In genomic region chr12:53032762-53033161, GRCm38 (mm10) we compare ENCODE assay signal across 8 mouse cellular contexts.
DNase-seq lines count a peak whose midpoint lies in the region; ATAC-seq and TF ChIP-seq lines count a peak whose summit lies in the region.
"Had no signal": no experiment of that assay in that cellular context is flagged by ENCODE, and none has a peak within 500 bp of the region (broad histone marks: within the 10 kb centered on the region; RNA-seq: fewer than 3 reads in every experiment).

No protein-coding gene starts in this region.

- peak in 1 of 2 experiments; percentile 24; a peak in 1 of 4 replicates for TF ChIP-seq CTCF in CH12.LX (conservative IDR thresholded peaks at IDR 0.05 in 1 of 2, IDR thresholded peaks at IDR 0.05 in 1 of 2; ENCODE audit: low read depth in 2 of 2, low read length in 2 of 2)

- H3K9me3 ChIP-seq in CH12.LX (replicated peaks; ENCODE audit: low read length): no peaks in the 10 kb centered on the region
- H3K9me3 ChIP-seq in heart, embryonic 14.5 days (ENCODE audit: control insufficient read depth, low read length): no peaks in the 10 kb centered on the region
- H3K9me3 ChIP-seq in kidney, embryonic 16.5 days (ENCODE audit: low read length): no peaks in the 10 kb centered on the region

- H3K4me2 ChIP-seq in CH12.LX (ENCODE audit: insufficient read depth, low read depth, poor library complexity, severe bottlenecking): peak overlapping the region; percentile 26
- peak overlapping the region; percentile 53 for H3K4me2 ChIP-seq in heart, embryonic 14.5 days (ENCODE audit: low read length)
- peak overlapping the region; percentile 32 for H3K4me2 ChIP-seq in kidney, embryonic 16.5 days (replicated peaks; ENCODE audit: low read depth, low read length)

- no peaks in the 10 kb centered on the region for H3K27me3 ChIP-seq in CH12.LX (replicated peaks)
- no peaks in the 10 kb centered on the region for H3K27me3 ChIP-seq in heart, embryonic 14.5 days (ENCODE audit: control insufficient read depth, insufficient read depth, low read length)
- no peaks in the 10 kb centered on the region for H3K27me3 ChIP-seq in kidney, embryonic 16.5 days (ENCODE audit: insufficient read depth, low read length)

- DNase-seq in CH12.LX (ENCODE audit: extremely low read depth) (peak; percentile 89), ZHBTc4 (ENCODE audit: low read depth, low spot score) (peak; percentile 94)
- DNase-seq in embryo, embryonic 9.5 days (ENCODE audit: extremely low spot score): peak; percentile 68
- peak; percentile 8 for DNase-seq in naive thymus-derived CD4-positive, alpha-beta T cell, adult 2 months (ENCODE audit: low read depth)
- DNase-seq in spleen, postnatal 4 days (ENCODE audit: low spot score in 2 of 2): no peak

- ATAC-seq in heart, embryonic 14.5 days (ENCODE audit: insufficient number of reproducible peaks, insufficient read depth, low FRiP score, low read depth): peak; percentile 79
- ATAC-seq in kidney, embryonic 16.5 days (ENCODE audit: low FRiP score, low TSS enrichment): peak; percentile 70; the same call in 1 of the 2 replicates

- peak; percentile 11 for TF ChIP-seq RAD21 in CH12.LX (IDR thresholded peaks at IDR 0.05; ENCODE audit: low read depth, low read length)

- WGBS in heart, embryonic 14.5 days: 3% methylated on average over 7 of the region's 7 CpGs
- 12% methylated on average over 7 of the region's 7 CpGs for WGBS in kidney, embryonic 16.5 days

- peaks cover 0 to 17% of the 10 kb centered on the region in 2 experiments; a peak in 2 of 4 replicates for H3K4me1 ChIP-seq in CH12.LX (ENCODE audit: control insufficient read depth in 1 of 2, insufficient read depth in 2 of 2)
- H3K4me1 ChIP-seq in heart, embryonic 14.5 days (ENCODE audit: control insufficient read depth in 2 of 2, insufficient read depth in 2 of 2, low read length in 2 of 2): peaks cover 10 to 11% of the 10 kb centered on the region in 2 experiments
- H3K4me1 ChIP-seq in kidney, embryonic 16.5 days (ENCODE audit: insufficient read depth, low read length): peaks cover 11% of the 10 kb centered on the region; the same call in 1 of the 2 replicates

- no peak overlapping the region for H3K9ac ChIP-seq in CH12.LX (ENCODE audit: insufficient read depth, low read depth)
- peak overlapping the region; percentile 35; the same call in 1 of the 2 replicates for H3K9ac ChIP-seq in heart, embryonic 14.5 days (ENCODE audit: low read length)
- no peak overlapping the region for H3K9ac ChIP-seq in kidney, embryonic 16.5 days (replicated peaks; ENCODE audit: low read length)

- dilution Hi-C loops in CH12.LX (cut with MboI; ENCODE audit: extremely low pct_ligation_motif_present, extremely low pct_unique_long_range_greater_than_20kb, low sequenced_read_pairs): no loop called here

- in situ Hi-C loops in CH12.LX (cut with MboI; ENCODE audit: low pct_ligation_motif_present, low pct_unique_long_range_greater_than_20kb, low sequenced_read_pairs): no loop called here

- H3K27ac ChIP-seq in CH12.LX (ENCODE audit: insufficient read depth, low read depth): no peak overlapping the region
- peak overlapping the region; percentile 73 to 87 for H3K27ac ChIP-seq in heart, embryonic 14.5 days (replicated peaks in 1 of 2; ENCODE audit: control insufficient read depth in 1 of 2, insufficient read depth in 1 of 2, low read depth in 2 of 2, low read length in 2 of 2)
- H3K27ac ChIP-seq in kidney, embryonic 16.5 days (ENCODE audit: low read length): no peak overlapping the region

- no peak for TF ChIP-seq EP300 in CH12.LX (IDR thresholded peaks at IDR 0.05; ENCODE audit: low read length)

- H3K4me3 ChIP-seq in CH12.LX (replicated peaks in 1 of 3; ENCODE audit: low read depth in 2 of 3, low read length in 2 of 3, poor library complexity in 1 of 3): no peak overlapping the region
- H3K4me3 ChIP-seq in heart, embryonic 14.5 days (ENCODE audit: control insufficient read depth in 1 of 2, insufficient read depth in 1 of 2, low read depth in 1 of 2, low read length in 2 of 2): peak overlapping the region in 1 of 2 experiments; percentile 16; a peak in 1 of 4 replicates
- no peak overlapping the region for H3K4me3 ChIP-seq in kidney, embryonic 16.5 days (ENCODE audit: low read length)
- H3K4me3 ChIP-seq: erythroblast, embryonic 14.5 days had no signal

- H3K79me2 ChIP-seq in CH12.LX (replicated peaks; ENCODE audit: control insufficient read depth, extremely low read depth, insufficient read depth, poor library complexity, severe bottlenecking): no peaks in the 10 kb centered on the region

- no peaks in the 10 kb centered on the region for H3K36me3 ChIP-seq in CH12.LX (replicated peaks in 1 of 2; ENCODE audit: control insufficient read depth in 1 of 2, insufficient read depth in 1 of 2, low read length in 1 of 2)
- H3K36me3 ChIP-seq in heart, embryonic 14.5 days (ENCODE audit: control insufficient read depth, insufficient read depth, low read length): peaks cover under 1% of the 10 kb centered on the region
- H3K36me3 ChIP-seq in kidney, embryonic 16.5 days (ENCODE audit: insufficient read depth, low read length): no peaks in the 10 kb centered on the region

- TF ChIP-seq POLR2A in CH12.LX (IDR thresholded peaks at IDR 0.05; ENCODE audit: low read depth, low read length): no peak

TF ChIP-seq in CH12.LX, 34 proteins besides CTCF, POLR2A, EP300 and RAD21:
- peak; percentile 79 for TF ChIP-seq USF1 (IDR thresholded peaks at IDR 0.05; ENCODE audit: low read depth, low read length)
- no peak for TF ChIP-seq MAFK (IDR thresholded peaks at IDR 0.05; ENCODE audit: insufficient replicate concordance, low read length)
- peak; percentile 36; the same call in 1 of the 2 replicates for TF ChIP-seq ETS1 (conservative IDR thresholded peaks at IDR 0.05; ENCODE audit: low read depth, low read length)
- peak; percentile 77; the same call in 1 of the 2 replicates for TF ChIP-seq UBTF (IDR thresholded peaks at IDR 0.05; ENCODE audit: low read depth, low read length)
- no peak for TF ChIP-seq TCF12 (IDR thresholded peaks at IDR 0.05; ENCODE audit: low read depth, low read length)
- TF ChIP-seq MAX (IDR thresholded peaks at IDR 0.05; ENCODE audit: low read length): peak; percentile 82
- TF ChIP-seq ELF1 (IDR thresholded peaks at IDR 0.05; ENCODE audit: low read depth, low read length): peak; percentile 40; the same call in 1 of the 2 replicates
- peak; percentile 73 for TF ChIP-seq USF2 (conservative IDR thresholded peaks at IDR 0.05; ENCODE audit: low read depth, low read length)
TF ChIP-seq in CH12.LX: peak in this region for 6.

Comparison
In these comparisons a context has a peak if more than half of its experiments do, and no peak if none do; other contexts are left out.
1. DNase-seq: peak in CH12.LX (single experiment), ZHBTc4 (single experiment), embryo, embryonic 9.5 days (single experiment) and naive thymus-derived CD4-positive, alpha-beta T cell, adult 2 months (single experiment); none in spleen, postnatal 4 days (0 of 2).
2. H3K27ac ChIP-seq: peak in heart, embryonic 14.5 days (2 of 2); none in CH12.LX (single experiment) and kidney, embryonic 16.5 days (single experiment).
3. Peak in every context shown above with its lines, with median percentiles within 50 percentile points of each other: H3K4me2 ChIP-seq.